Mouse (Mus musculus) layer of hippocampus, postnatal 36 days (tissue): ENCODE results near the gene Mapt. TPM values are rescaled to one million over a fixed set of nuclear protein-coding genes. Genes with fewer than 3 reads are reported as not detected.
A peak's percentile ranks its signal among the peaks of the same experiment; 100 is the strongest.
"Not testable (repeated sequence)": the region's sequence is repeated elsewhere in the genome, so short reads cannot be mapped to it uniquely, and the experiment has no call there.

Source experiments
- DNase-seq, 2 experiments: peaks; one replicate each; pipeline ENCODE4 v3.0.0; 2022
- total RNA-seq, 2 experiments: library from RNA; stranded (reverse); gene quantifications; 2 replicates each; pipeline ENCODE4 v1.2.3; 2021

Mapt gene
- total RNA-seq = 100 to 1,000 TPM; 310 to 316 TPM

- peak; percentile 92 to 93 for DNase-seq
Measured at GRCm38 (mm10) chr11:104231041-104231911, at the start of gene Mapt. TSS of gene Mapt (plus strand) at chr11:104231390.

GRCm38 (mm10) chr11:104182141-104182540 lies 49.0 kb upstream of the Mapt start:
- no peak for DNase-seq

- DNase-seq = no peak
Measured at GRCm38 (mm10) chr11:104186135-104186836, 44.9 kb upstream of the Mapt start, which contains the start of gene Sppl2c. TSS of gene Sppl2c (plus strand) at chr11:104186327.

- no peak for DNase-seq
Measured at GRCm38 (mm10) chr11:104186837-104187150, 44.4 kb upstream of the Mapt start.

GRCm38 (mm10) chr11:104187766-104188165 lies 43.4 kb upstream of the Mapt start:
- no peak for DNase-seq

GRCm38 (mm10) chr11:104190008-104190407 lies 41.2 kb upstream of the Mapt start:
- DNase-seq = no peak

GRCm38 (mm10) chr11:104195382-104195781 lies 35.8 kb upstream of the Mapt start:
- DNase-seq = no peak

- DNase-seq = peak; percentile 78 to 87
Measured at GRCm38 (mm10) chr11:104195791-104196190, 35.4 kb upstream of the Mapt start.

GRCm38 (mm10) chr11:104197861-104198260 lies 33.3 kb upstream of the Mapt start:
- no peak for DNase-seq

- no peak for DNase-seq
Measured at GRCm38 (mm10) chr11:104203271-104203670, 27.9 kb upstream of the Mapt start.

- DNase-seq = no peak
Measured at GRCm38 (mm10) chr11:104206573-104206972, 24.6 kb upstream of the Mapt start.

GRCm38 (mm10) chr11:104209041-104209440 lies 22.1 kb upstream of the Mapt start:
- DNase-seq = no peak

GRCm38 (mm10) chr11:104211251-104211650 lies 19.9 kb upstream of the Mapt start:
- DNase-seq = no peak

- not testable (repeated sequence) for DNase-seq
Measured at GRCm38 (mm10) chr11:104214128-104214527, 17.1 kb upstream of the Mapt start.

- no peak for DNase-seq
Measured at GRCm38 (mm10) chr11:104218075-104218474, 13.1 kb upstream of the Mapt start.

GRCm38 (mm10) chr11:104220291-104220690 lies 10.9 kb upstream of the Mapt start:
- no peak for DNase-seq

- DNase-seq = no peak
Measured at GRCm38 (mm10) chr11:104221751-104222150, 9.4 kb upstream of the Mapt start.

- no peak for DNase-seq
Measured at GRCm38 (mm10) chr11:104223301-104223700, 7.9 kb upstream of the Mapt start.

GRCm38 (mm10) chr11:104229391-104229790 lies 1.8 kb upstream of the Mapt start:
- DNase-seq = no peak

GRCm38 (mm10) chr11:104230066-104230778 lies 968 bp upstream of the Mapt start:
- no peak for DNase-seq

GRCm38 (mm10) chr11:104232141-104233061 lies 1.2 kb downstream of the Mapt start:
- peak; percentile 74 to 83 for DNase-seq

- DNase-seq = no peak
Measured at GRCm38 (mm10) chr11:104233101-104233500, 1.9 kb downstream of the Mapt start.
